Mouse (Mus musculus): Measurements from ENCODE around the gene Fcgr1.

- TF ChIP-seq E2F4 (IDR thresholded peaks at IDR 0.05; ENCODE audit: insufficient read depth) (no peak), TCF12 (IDR thresholded peaks at IDR 0.05; ENCODE audit: insufficient read depth, poor library complexity, severe bottlenecking) (no peak), POLR2A (IDR thresholded peaks at IDR 0.05; ENCODE audit: insufficient read length, low read depth) (no peak), USF1 (IDR thresholded peaks at IDR 0.05; ENCODE audit: low read depth) (no peak), TCF3 (IDR thresholded peaks at IDR 0.05; ENCODE audit: insufficient read length, low read depth) (no peak), POLR2AphosphoS2 (IDR thresholded peaks at IDR 0.05; ENCODE audit: insufficient read length, low read depth) (no peak), MAX (IDR thresholded peaks at IDR 0.05; ENCODE audit: low read depth) (no peak), SRF (IDR thresholded peaks at IDR 0.05; ENCODE audit: control insufficient read depth, insufficient read length, low read depth) (no peak)
These were observed 401 bp downstream of the Fcgr1 start for GRCm38 (mm10) chr3:96293368-96293767.
